ENCODE assay signal across 8 mouse cellular contexts in genomic region chr15:99890412-99891236, GRCm38 (mm10). TPM values are rescaled to one million over a fixed set of nuclear protein-coding genes. Genes with fewer than 3 reads are reported as not detected.
DNase-seq lines count a peak whose midpoint lies in the region; ATAC-seq and TF ChIP-seq lines count a peak whose summit lies in the region.

No protein-coding gene starts in this region.

- TF ChIP-seq POLR2A in testis, adult 2 months (IDR thresholded peaks at IDR 0.05; ENCODE audit: control insufficient read depth, low read depth, low read length): no peak

- H3K9me3 ChIP-seq in lung, embryonic 15.5 days: no peaks in the 10 kb centered on the region

- no peak for DNase-seq in testis, postnatal 14 days (ENCODE audit: low spot score)
- DNase-seq in kidney, adult 11 months: peak; percentile 90
- DNase-seq in thymus, postnatal 4 days: peak; percentile 22
- no peak for DNase-seq in left cerebral cortex, postnatal 4 days
- no peak for DNase-seq in embryo, embryonic 11 days
- DNase-seq in cerebellum, adult 18-20 months: no peak

- H3K27ac ChIP-seq in testis, adult 2 months (ENCODE audit: control insufficient read depth, insufficient read depth, low read depth, low read length): peak overlapping the region; percentile 17; the same call in 1 of the 2 replicates
- H3K27ac ChIP-seq in lung, embryonic 15.5 days: peak overlapping the region; percentile 49

- no peak overlapping the region for H3K9ac ChIP-seq in lung, embryonic 15.5 days

- no peak overlapping the region for H3K4me3 ChIP-seq in testis, adult 2 months (ENCODE audit: control insufficient read depth, low read depth, low read length)
- peak overlapping the region; percentile 11 for H3K4me3 ChIP-seq in lung, embryonic 15.5 days

- ATAC-seq in lung, embryonic 15.5 days (ENCODE audit: borderline replicate concordance, extremely low read depth, low FRiP score, low TSS enrichment): 0 out of 2 replicates have a peak, but pooled peaks have one; percentile 70

- H3K4me1 ChIP-seq in testis, adult 2 months (ENCODE audit: control insufficient read depth, insufficient read depth, low read length): peaks cover 4% of the 10 kb centered on the region
- H3K4me1 ChIP-seq in lung, embryonic 15.5 days: peaks cover 17% of the 10 kb centered on the region

- intact Hi-C loops in left cerebral cortex, postnatal 4 days (cut with DNase I): no loop called here

- no peaks in the 10 kb centered on the region for H3K36me3 ChIP-seq in testis, adult 2 months (ENCODE audit: control insufficient read depth, insufficient read depth, low read length)
- no peaks in the 10 kb centered on the region for H3K36me3 ChIP-seq in lung, embryonic 15.5 days

- 36% methylated on average over 19 of the region's 19 CpGs for WGBS in lung, embryonic 15.5 days

- no peaks in the 10 kb centered on the region for H3K27me3 ChIP-seq in testis, adult 2 months (ENCODE audit: control insufficient read depth, insufficient read depth, low read length)
- no peaks in the 10 kb centered on the region for H3K27me3 ChIP-seq in lung, embryonic 15.5 days

- peak overlapping the region; percentile 44 for H3K4me2 ChIP-seq in lung, embryonic 15.5 days

- no peak for TF ChIP-seq CTCF in testis, adult 2 months (IDR thresholded peaks at IDR 0.05; ENCODE audit: control insufficient read depth, insufficient read depth, insufficient replicate concordance, low read depth, low read length)

RNA-seq across cellular contexts. Expression of gene Lima1, which starts 15.4 kb away (rescaled TPM):
- polyA plus RNA-seq in testis, adult 2 months (2012; rRNA removed): 3.8 and 4.1 TPM in 2 replicates
- 37.9 and 43.6 TPM in 2 replicates for polyA plus RNA-seq in lung, embryonic 15.5 days (2015; fragmentation: Nextera tagmentation; extraction: Ambion mirVana)
- total RNA-seq in left cerebral cortex, postnatal 4 days (2021): 10 to 100 TPM; 13.6 to 15.6 TPM

Comparison
In these comparisons a context has a peak if more than half of its experiments do, and no peak if none do; other contexts are left out.
1. DNase-seq: peak in kidney, adult 11 months (single experiment) and thymus, postnatal 4 days (single experiment); none in testis, postnatal 14 days (single experiment), left cerebral cortex, postnatal 4 days (single experiment), embryo, embryonic 11 days (single experiment) and cerebellum, adult 18-20 months (0 of 2).